In the genomic region with DNA sequence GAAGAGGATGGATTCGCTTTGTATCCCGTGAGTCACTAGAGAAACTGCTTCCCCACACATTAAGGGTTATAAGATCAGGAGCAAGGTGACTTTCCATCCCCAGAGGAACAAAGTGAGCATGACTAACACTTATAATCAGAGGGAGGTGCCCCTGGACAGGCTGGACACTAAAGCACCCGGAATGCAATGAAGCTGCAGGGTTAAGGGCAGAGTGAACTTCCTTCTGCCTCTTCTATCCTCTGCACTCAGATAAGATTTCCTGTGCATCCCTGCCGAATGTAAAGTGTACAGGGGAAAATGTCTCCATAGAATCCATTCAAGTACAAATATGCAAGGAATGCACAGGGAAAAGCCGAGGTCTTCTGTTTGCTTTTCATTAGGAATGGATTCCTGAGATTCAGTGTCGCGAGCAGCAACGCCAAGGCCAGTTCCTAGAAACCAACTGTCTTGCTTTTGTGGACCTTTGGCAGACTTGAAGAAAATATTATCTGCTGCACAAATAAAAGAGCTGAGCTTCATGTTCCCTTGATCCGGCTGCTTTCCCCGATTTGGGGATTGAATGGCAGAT, we compare ENCODE assay signal across 16 mouse cellular contexts. TPM values are rescaled to one million over a fixed set of nuclear protein-coding genes. Genes with fewer than 3 reads are reported as not detected.
DNase-seq lines count a peak whose midpoint lies in the region; ATAC-seq lines count a peak whose summit lies in the region.
"Had no signal": no experiment of that assay in that cellular context is flagged by ENCODE, and none has a peak within 500 bp of the region (broad histone marks: within the 10 kb centered on the region; RNA-seq: fewer than 3 reads in every experiment).

No protein-coding gene starts in this region.

- H3K9ac ChIP-seq in forebrain, embryonic 16.5 days (replicated peaks; ENCODE audit: low read depth, low read length) = no peak overlapping the region
- no peak overlapping the region for H3K9ac ChIP-seq in kidney, embryonic 15.5 days
- no peak overlapping the region for H3K9ac ChIP-seq in kidney, embryonic 14.5 days (ENCODE audit: low read depth, low read length)
- H3K9ac ChIP-seq: hindbrain, embryonic 15.5 days; limb, embryonic 15.5 days had no signal

- H3K4me3 ChIP-seq in forebrain, embryonic 10.5 days = no peak overlapping the region
- H3K4me3 ChIP-seq in forebrain, embryonic 16.5 days (replicated peaks; ENCODE audit: low read length) = no peak overlapping the region
- H3K4me3 ChIP-seq in kidney, embryonic 15.5 days (replicated peaks) = no peak overlapping the region
- no peak overlapping the region for H3K4me3 ChIP-seq in kidney, embryonic 14.5 days (ENCODE audit: low read length)
- H3K4me3 ChIP-seq: heart, adult 2 months; hindbrain, embryonic 15.5 days; left cerebral cortex, adult 2 months; limb, embryonic 15.5 days had no signal

- peak overlapping the region; percentile 73 for H3K27ac ChIP-seq in forebrain, embryonic 10.5 days
- no peak overlapping the region for H3K27ac ChIP-seq in forebrain, embryonic 16.5 days (ENCODE audit: low read length)
- peak overlapping the region; percentile 48; the same call in 1 of the 2 replicates for H3K27ac ChIP-seq in kidney, embryonic 15.5 days
- no peak overlapping the region for H3K27ac ChIP-seq in kidney, embryonic 14.5 days (ENCODE audit: low read depth, low read length)
- H3K27ac ChIP-seq: heart, adult 2 months; hindbrain, embryonic 15.5 days; left cerebral cortex, adult 2 months; limb, embryonic 15.5 days had no signal

- intact Hi-C loops in left cerebral cortex, postnatal 36 days (cut with DNase I) = no loop called here
- intact Hi-C loops in left cerebral cortex, postnatal 25 days (cut with DNase I) = no loop called here

- no peaks in the 10 kb centered on the region for H3K36me3 ChIP-seq in forebrain, embryonic 10.5 days (replicated peaks)
- H3K36me3 ChIP-seq in forebrain, embryonic 16.5 days (ENCODE audit: control insufficient read depth, insufficient read depth) = no peaks in the 10 kb centered on the region
- H3K36me3 ChIP-seq in kidney, embryonic 15.5 days = no peaks in the 10 kb centered on the region
- no peaks in the 10 kb centered on the region for H3K36me3 ChIP-seq in kidney, embryonic 14.5 days (ENCODE audit: control insufficient read depth, insufficient read depth, low read length)
- H3K36me3 ChIP-seq: hindbrain, embryonic 15.5 days; limb, embryonic 15.5 days had no signal

- WGBS in forebrain, embryonic 10.5 days = 44% methylated on average over 10 of the region's 10 CpGs
- WGBS in forebrain, embryonic 16.5 days = 31% methylated on average over 10 of the region's 10 CpGs
- WGBS in kidney, embryonic 15.5 days = 44% methylated on average over 10 of the region's 10 CpGs
- 57% methylated on average over 10 of the region's 10 CpGs for WGBS in kidney, embryonic 14.5 days

- H3K4me2 ChIP-seq in forebrain, embryonic 16.5 days (ENCODE audit: low read length) = no peak overlapping the region
- H3K4me2 ChIP-seq in kidney, embryonic 15.5 days = no peak overlapping the region
- no peak overlapping the region for H3K4me2 ChIP-seq in kidney, embryonic 14.5 days (replicated peaks; ENCODE audit: low read depth, low read length)
- H3K4me2 ChIP-seq: hindbrain, embryonic 15.5 days; limb, embryonic 15.5 days had no signal

- DNase-seq in forebrain, embryonic 10.5 days (ENCODE audit: extremely low spot score, low spot score) = peak; percentile 23
- DNase-seq in embryo, embryonic 10 days (ENCODE audit: low spot score) = peak; percentile 59
- peak; percentile 10 for DNase-seq in kidney, postnatal 14 days
- DNase-seq in left cerebral cortex, postnatal 36 days (ENCODE audit: low spot score in 2 of 2) = no peak
- no peak for DNase-seq in left cerebral cortex, postnatal 25 days (ENCODE audit: low spot score in 2 of 2)
- DNase-seq: cerebellum, adult 11 months; heart, adult 2 months; spleen, adult 18-20 months had no signal

- no peaks in the 10 kb centered on the region for H3K27me3 ChIP-seq in forebrain, embryonic 10.5 days (ENCODE audit: poor library complexity, severe bottlenecking)
- H3K27me3 ChIP-seq in forebrain, embryonic 16.5 days (replicated peaks; ENCODE audit: control insufficient read depth, insufficient read depth, low read length) = no peaks in the 10 kb centered on the region
- H3K27me3 ChIP-seq in kidney, embryonic 15.5 days = no peaks in the 10 kb centered on the region
- H3K27me3 ChIP-seq in kidney, embryonic 14.5 days (ENCODE audit: control insufficient read depth, insufficient read depth, low read length) = no peaks in the 10 kb centered on the region
- H3K27me3 ChIP-seq: hindbrain, embryonic 15.5 days; limb, embryonic 15.5 days had no signal

- H3K9me3 ChIP-seq in forebrain, embryonic 10.5 days = no peaks in the 10 kb centered on the region
- H3K9me3 ChIP-seq in forebrain, embryonic 16.5 days (ENCODE audit: control insufficient read depth, low read length) = no peaks in the 10 kb centered on the region
- peaks cover 2% of the 10 kb centered on the region; the same call in 1 of the 2 replicates for H3K9me3 ChIP-seq in kidney, embryonic 15.5 days (replicated peaks)
- no peaks in the 10 kb centered on the region for H3K9me3 ChIP-seq in kidney, embryonic 14.5 days (ENCODE audit: control insufficient read depth, low read length)
- H3K9me3 ChIP-seq: hindbrain, embryonic 15.5 days; limb, embryonic 15.5 days had no signal

- no peak for ATAC-seq in forebrain, embryonic 16.5 days
- ATAC-seq in kidney, embryonic 15.5 days (replicated peaks; ENCODE audit: low FRiP score) = no peak
- no peak for ATAC-seq in kidney, embryonic 14.5 days (ENCODE audit: low FRiP score, low TSS enrichment)
- ATAC-seq: lung, postnatal 0 days had no signal

- H3K4me1 ChIP-seq in forebrain, embryonic 10.5 days = peaks cover 18% of the 10 kb centered on the region
- no peaks in the 10 kb centered on the region for H3K4me1 ChIP-seq in forebrain, embryonic 16.5 days (replicated peaks; ENCODE audit: control insufficient read depth, insufficient read depth, low read length)
- H3K4me1 ChIP-seq in kidney, embryonic 15.5 days = 0 out of 2 replicates have a peak, but pooled peaks cover 5% of the 10 kb centered on the region
- H3K4me1 ChIP-seq in kidney, embryonic 14.5 days (ENCODE audit: control insufficient read depth, insufficient read depth, low read length) = no peaks in the 10 kb centered on the region
- H3K4me1 ChIP-seq: hindbrain, embryonic 15.5 days; limb, embryonic 15.5 days had no signal

RNA-seq across cellular contexts. Expression of a gene that starts 58.5 kb away (rescaled TPM):
- 8.2 and 8.3 TPM in 2 replicates for polyA plus RNA-seq in forebrain, embryonic 10.5 days (2016; fragmentation: Nextera tagmentation; extraction: Ambion mirVana)
- 5.1 and 5.7 TPM in 2 replicates for polyA plus RNA-seq in forebrain, embryonic 16.5 days (2015; fragmentation: Nextera tagmentation; extraction: Ambion mirVana)
- 15.2 and 16.9 TPM in 2 replicates for polyA plus RNA-seq in kidney, embryonic 15.5 days (2015; fragmentation: Nextera tagmentation; extraction: Ambion mirVana)
- 23.2 and 24.1 TPM in 2 replicates for polyA plus RNA-seq in kidney, embryonic 14.5 days (2014; fragmentation: Nextera tagmentation; extraction: Ambion mirVana)
- total RNA-seq in left cerebral cortex, postnatal 36 days (2021) = 1 to 10 TPM; 1.8 to 2.5 TPM
- 1 to 10 TPM; 2.1 to 2.6 TPM for total RNA-seq in left cerebral cortex, postnatal 25 days (2021)
- total RNA-seq: common myeloid progenitor, adult 5-6 weeks had no signal

Comparison
In these comparisons a context has a peak if more than half of its experiments do, and no peak if none do; other contexts are left out.
1. H3K27ac ChIP-seq: peak in forebrain, embryonic 10.5 days (single experiment) and kidney, embryonic 15.5 days (single experiment); none in forebrain, embryonic 16.5 days (single experiment) and kidney, embryonic 14.5 days (single experiment).
2. DNase-seq: peak in forebrain, embryonic 10.5 days (single experiment), embryo, embryonic 10 days (single experiment) and kidney, postnatal 14 days (single experiment); none in left cerebral cortex, postnatal 36 days (0 of 2) and left cerebral cortex, postnatal 25 days (0 of 2).